Mouse (Mus musculus): ENCODE results near the gene Tgfbr1. TPM values are rescaled to one million over a fixed set of nuclear protein-coding genes. Genes with fewer than 3 reads are reported as not detected.

Tgfbr1 gene
- total and polyA plus RNA-seq, 3 experiments, result 4.3 to 4.5 TPM; not detected in 1

DNA sequence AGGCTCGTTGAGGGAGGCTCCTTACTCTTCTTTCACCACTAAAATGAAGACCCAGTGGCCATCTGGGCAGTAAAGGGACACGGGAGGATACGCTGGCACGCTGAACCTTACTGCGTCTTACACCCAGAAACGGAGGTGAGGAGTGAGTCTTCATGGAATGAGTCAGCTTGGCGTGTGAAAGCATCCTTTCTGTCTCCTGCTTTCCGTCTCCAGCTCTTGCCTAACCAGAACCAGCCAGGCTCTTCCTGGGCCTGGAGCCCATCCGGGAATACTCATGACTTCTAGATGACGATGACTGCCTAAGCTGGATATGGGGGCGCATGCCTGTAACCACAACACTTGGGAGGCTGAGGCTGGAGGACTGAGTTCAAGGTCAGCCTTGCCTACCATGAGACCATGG, 87.9 kb downstream of the Tgfbr1 start:
- no peak for DNase-seq (ENCODE audit: low read depth, low spot score)
- Histone ChIP-seq H3K36me3 (ENCODE audit: control insufficient read depth in 1 of 2, insufficient read depth in 2 of 2, low read length in 2 of 2) (no peaks in the 10 kb centered on the region), H3K9me3 (replicated peaks; ENCODE audit: insufficient read depth, low read length) (no peaks in the 10 kb centered on the region), H3K27ac (ENCODE audit: control insufficient read depth, low read depth, low read length) (no peak overlapping the region), H3K27me3 (ENCODE audit: control insufficient read depth in 1 of 2, insufficient read depth in 2 of 2, low read length in 2 of 2) (no peaks in the 10 kb centered on the region), H3K9ac (ENCODE audit: control insufficient read depth, low read depth, low read length, poor library complexity, severe bottlenecking) (no peak overlapping the region), H3K79me2 (ENCODE audit: control insufficient read depth, insufficient read depth, low read length, poor library complexity) (no peaks in the 10 kb centered on the region), H3K4me1 (ENCODE audit: control insufficient read depth in 1 of 2, insufficient read depth in 2 of 2, low read length in 2 of 2) (0 out of 4 replicates have a peak, but pooled peaks cover 0 to 3% of the 10 kb centered on the region in 2 experiments), H3K4me3 (ENCODE audit: control insufficient read depth in 1 of 2, insufficient read depth in 1 of 2, low read depth in 2 of 2, low read length in 2 of 2) (no peak overlapping the region)
- TF ChIP-seq GATA1 (IDR thresholded peaks at IDR 0.05; ENCODE audit: low read depth, low read length) (no peak), NRF1 (IDR thresholded peaks at IDR 0.05; ENCODE audit: insufficient read depth, low read depth, low read length, poor library complexity, severe bottlenecking) (no peak), ZC3H11A (IDR thresholded peaks at IDR 0.05; ENCODE audit: low read depth, low read length) (no peak)

- Histone ChIP-seq H3K27me3 (ENCODE audit: control insufficient read depth in 1 of 2, insufficient read depth in 2 of 2, low read length in 2 of 2) (no peaks in the 10 kb centered on the region), H3K9me3 (replicated peaks; ENCODE audit: insufficient read depth, low read length) (no peaks in the 10 kb centered on the region), H3K4me3 (ENCODE audit: control insufficient read depth in 1 of 2, insufficient read depth in 1 of 2, low read depth in 2 of 2, low read length in 2 of 2) (no peak overlapping the region), H3K79me2 (ENCODE audit: control insufficient read depth, insufficient read depth, low read length, poor library complexity) (no peaks in the 10 kb centered on the region), H3K36me3 (ENCODE audit: control insufficient read depth in 1 of 2, insufficient read depth in 2 of 2, low read length in 2 of 2) (no peaks in the 10 kb centered on the region), H3K4me1 (ENCODE audit: control insufficient read depth in 1 of 2, insufficient read depth in 2 of 2, low read length in 2 of 2) (no peaks in the 10 kb centered on the region), H3K27ac (ENCODE audit: control insufficient read depth, low read depth, low read length) (no peak overlapping the region), H3K9ac (ENCODE audit: control insufficient read depth, low read depth, low read length, poor library complexity, severe bottlenecking) (no peak overlapping the region)
- no peak for DNase-seq (ENCODE audit: low read depth, low spot score)
- no peak for TF ChIP-seq SMC3 (IDR thresholded peaks at IDR 0.05; ENCODE audit: low read depth, low read length)
- TF ChIP-seq RAD21 (IDR thresholded peaks at IDR 0.05; ENCODE audit: low read depth, low read length), result no peak
- no peak for TF ChIP-seq USF1 (IDR thresholded peaks at IDR 0.05; ENCODE audit: low read depth, low read length)
- no peak for TF ChIP-seq MYC (IDR thresholded peaks at IDR 0.05; ENCODE audit: low read depth, low read length)
- no peak for TF ChIP-seq E2F4 (IDR thresholded peaks at IDR 0.05; ENCODE audit: borderline replicate concordance, low read depth, low read length)
- TF ChIP-seq KAT2A (conservative IDR thresholded peaks at IDR 0.05; ENCODE audit: low read depth, low read length), result no peak
- TF ChIP-seq MXI1 (IDR thresholded peaks at IDR 0.05; ENCODE audit: low read depth, low read length), result no peak
- no peak for TF ChIP-seq CHD1 (IDR thresholded peaks at IDR 0.05; ENCODE audit: low read depth, low read length)
- no peak for TF ChIP-seq GATA1 (IDR thresholded peaks at IDR 0.05; ENCODE audit: low read depth, low read length)
- no peak for TF ChIP-seq ZNF384 (IDR thresholded peaks at IDR 0.05; ENCODE audit: low read depth, low read length)
Measured at GRCm38 (mm10) chr4:47448526-47448925, 95.5 kb downstream of the Tgfbr1 start.

DNA sequence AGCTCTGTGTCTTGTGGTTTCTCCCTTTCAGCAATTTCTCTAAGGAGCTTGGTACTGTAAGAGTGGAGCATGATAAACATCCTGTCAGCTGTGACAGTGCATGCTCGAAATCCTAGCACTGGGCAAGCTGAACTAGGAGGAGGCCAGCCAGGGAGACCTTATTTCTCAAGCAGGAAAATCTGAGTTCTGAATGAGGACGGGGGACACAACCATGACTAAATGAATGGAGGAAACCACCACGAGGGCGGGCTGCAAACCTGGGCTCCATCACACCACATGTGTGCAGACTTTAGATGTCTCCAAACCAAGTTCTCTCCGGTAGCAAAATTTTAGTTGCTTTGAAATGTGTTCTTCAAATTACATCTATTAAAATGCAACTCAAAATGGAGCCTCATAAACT, 96.1 kb downstream of the Tgfbr1 start:
- H3K9me3 ChIP-seq (replicated peaks; ENCODE audit: insufficient read depth, low read length), result no peaks in the 10 kb centered on the region
- H3K27me3 ChIP-seq (ENCODE audit: control insufficient read depth in 1 of 2, insufficient read depth in 2 of 2, low read length in 2 of 2), result no peaks in the 10 kb centered on the region
- H3K79me2 ChIP-seq (ENCODE audit: control insufficient read depth, insufficient read depth, low read length, poor library complexity), result no peaks in the 10 kb centered on the region
- no peak overlapping the region for H3K27ac ChIP-seq (ENCODE audit: control insufficient read depth, low read depth, low read length)
- TF ChIP-seq MAFK (IDR thresholded peaks at IDR 0.05; ENCODE audit: borderline replicate concordance, low read depth, low read length) (no peak), USF2 (IDR thresholded peaks at IDR 0.05; ENCODE audit: borderline replicate concordance in 1 of 2, insufficient read depth in 1 of 2, low read depth in 1 of 2, low read length in 2 of 2) (no peak)
- DNase-seq (ENCODE audit: low read depth, low spot score), result no peak
- no peak overlapping the region for H3K4me3 ChIP-seq (ENCODE audit: control insufficient read depth in 1 of 2, insufficient read depth in 1 of 2, low read depth in 2 of 2, low read length in 2 of 2)
- no peaks in the 10 kb centered on the region for H3K4me1 ChIP-seq (ENCODE audit: control insufficient read depth in 1 of 2, insufficient read depth in 2 of 2, low read length in 2 of 2)
- H3K36me3 ChIP-seq (ENCODE audit: control insufficient read depth in 1 of 2, insufficient read depth in 2 of 2, low read length in 2 of 2), result no peaks in the 10 kb centered on the region
- H3K9ac ChIP-seq (ENCODE audit: control insufficient read depth, low read depth, low read length, poor library complexity, severe bottlenecking), result no peak overlapping the region

All from MEL (cell line).